Mouse (Mus musculus): ENCODE measurements at regions not wholly inside any gene's neighbourhood (a gene's known extent, or its start where the extent isn't known, plus 50 kb on each side); places are given as distances from the start of the nearest gene placed in this dataset.

GRCm38 (mm10) chr15:49043035-49043434, 4841.7 kb upstream of the Gm7489 start:
- no peak for DNase-seq (ENCODE audit: low spot score in 2 of 2)

- DNase-seq (ENCODE audit: low spot score in 2 of 2), result no peak
These were observed 4819.6 kb upstream of the Gm7489 start for GRCm38 (mm10) chr15:49065069-49065468.

GRCm38 (mm10) chr15:49065875-49066274, 4818.8 kb upstream of the Gm7489 start:
- peak; percentile 7 to 24 for DNase-seq (ENCODE audit: low spot score in 2 of 2)

GRCm38 (mm10) chr15:49066367-49066766, 4818.3 kb upstream of the Gm7489 start:
- DNase-seq (ENCODE audit: low spot score in 2 of 2), result no peak
